Mouse (Mus musculus) liver, adult 2 months (tissue): ENCODE data around the gene Qrich2.

Experiments
- CTCF ChIP-seq: fragments of 200-500 bp; IDR thresholded peaks from 2 replicates; pipeline ENCODE4 v1.5.1; 2011; ENCODE audit warnings: low read depth, low read length, control low read depth
- POLR2A ChIP-seq: fragments of 200-500 bp; IDR thresholded peaks from 2 replicates; pipeline ENCODE4 v1.6.1; 2011; ENCODE audit warnings: low read length, control low read depth; ENCODE audit not compliant: insufficient read depth; ENCODE audit errors: extremely low read depth

DNA sequence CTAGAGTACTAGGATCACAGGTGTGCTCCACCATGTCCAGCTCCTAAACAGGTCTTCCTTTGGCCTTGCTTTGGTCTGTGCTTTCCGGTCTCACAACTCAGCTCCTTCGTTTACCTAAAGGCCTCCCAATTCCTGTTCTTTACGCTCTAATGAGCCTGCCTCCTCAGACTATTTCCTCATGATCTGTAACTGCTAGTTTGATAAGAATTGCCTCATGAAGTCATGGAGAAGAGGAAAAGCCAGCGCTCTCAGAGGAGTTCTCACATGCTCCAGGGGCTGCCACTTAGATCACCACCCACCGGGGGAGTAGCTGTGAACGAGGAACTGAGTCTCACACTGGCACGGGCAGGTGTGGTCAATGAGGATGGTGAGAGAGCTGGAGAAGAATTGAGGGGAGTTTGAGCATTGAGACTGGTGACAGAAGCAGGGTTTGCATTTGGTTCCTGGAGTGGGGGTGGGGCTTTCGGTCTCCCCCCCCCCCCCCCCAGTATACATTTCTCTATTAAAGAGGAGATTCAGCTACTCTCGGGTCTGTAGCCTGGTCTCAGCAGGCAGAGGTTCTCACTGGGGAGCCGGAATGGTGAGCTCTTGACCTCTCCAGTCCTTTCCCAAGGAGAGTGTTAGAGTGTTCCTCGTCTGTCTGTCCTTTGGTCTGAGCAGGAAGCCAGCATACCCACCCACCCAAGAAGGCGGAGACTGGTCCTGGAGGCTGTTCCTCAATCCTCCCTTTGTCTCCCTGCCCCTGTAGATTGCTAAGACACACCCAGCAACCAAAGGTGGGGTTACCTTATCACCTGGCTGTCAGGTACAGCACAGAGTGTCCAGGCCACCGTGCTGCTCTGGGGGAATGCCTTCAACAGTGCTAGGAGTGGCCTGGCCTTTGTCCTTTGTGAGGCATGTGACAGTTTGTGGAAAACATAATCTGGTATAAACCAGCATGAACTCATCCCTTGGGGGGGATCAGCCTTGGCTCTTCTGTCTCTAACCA is 36.9 kb downstream of the Qrich2 start:
- TF ChIP-seq CTCF (no peak), POLR2A (no peak)
